Mouse (Mus musculus) embryonic fibroblast, embryonic 13.5 days (primary cell): Measurements from ENCODE around the gene Thy1. TPM values are rescaled to one million over a fixed set of nuclear protein-coding genes. Genes with fewer than 3 reads are reported as not detected.

Source experiments
- H3K27ac ChIP-seq: 2 replicates; pipeline ENCODE4 v1.5.1; 2012; ENCODE audit warnings: low read length, control low read depth, inconsistent platforms; ENCODE audit not compliant: insufficient read depth
- H3K4me1 ChIP-seq: 2 replicates; pipeline ENCODE4 v1.6.1; 2011; ENCODE audit warnings: low read length; ENCODE audit not compliant: control insufficient read depth, insufficient read depth
- H3K4me3 ChIP-seq: 2 replicates; pipeline ENCODE4 v1.5.1; 2011; ENCODE audit warnings: mild to moderate bottlenecking, control low read depth, low read length; ENCODE audit not compliant: insufficient read depth
- CTCF ChIP-seq: IDR thresholded peaks from 2 replicates; pipeline ENCODE4 v1.5.1; 2011; ENCODE audit warnings: mild to moderate bottlenecking, control low read depth, low read length, moderate library complexity, borderline replicate concordance; ENCODE audit not compliant: insufficient read depth
- POLR2A ChIP-seq: IDR thresholded peaks from 2 replicates; pipeline ENCODE4 v1.6.1; 2011; ENCODE audit warnings: low read depth, mild to moderate bottlenecking, control low read depth, low read length, moderate library complexity
- polyA plus RNA-seq: library from polyadenylated mRNA; stranded (reverse); fragments of >200 nt; gene quantifications from 2 replicates; pipeline ENCODE4 v1.2.4, GENCODE M21; 2011; ENCODE audit warnings: low read depth; ENCODE audit not compliant: missing spikeins, insufficient read length

Thy1 gene
- polyA plus RNA-seq, 1 experiment, result 930 TPM

- Histone ChIP-seq H3K4me3 (no peak overlapping the region), H3K27ac (no peak overlapping the region), H3K4me1 (peaks cover 8% of the 10 kb centered on the region)
- TF ChIP-seq POLR2A, result no peak
Observed at GRCm38 (mm10) chr9:44086960-44087359, 43.8 kb downstream of the Thy1 start.

DNA sequence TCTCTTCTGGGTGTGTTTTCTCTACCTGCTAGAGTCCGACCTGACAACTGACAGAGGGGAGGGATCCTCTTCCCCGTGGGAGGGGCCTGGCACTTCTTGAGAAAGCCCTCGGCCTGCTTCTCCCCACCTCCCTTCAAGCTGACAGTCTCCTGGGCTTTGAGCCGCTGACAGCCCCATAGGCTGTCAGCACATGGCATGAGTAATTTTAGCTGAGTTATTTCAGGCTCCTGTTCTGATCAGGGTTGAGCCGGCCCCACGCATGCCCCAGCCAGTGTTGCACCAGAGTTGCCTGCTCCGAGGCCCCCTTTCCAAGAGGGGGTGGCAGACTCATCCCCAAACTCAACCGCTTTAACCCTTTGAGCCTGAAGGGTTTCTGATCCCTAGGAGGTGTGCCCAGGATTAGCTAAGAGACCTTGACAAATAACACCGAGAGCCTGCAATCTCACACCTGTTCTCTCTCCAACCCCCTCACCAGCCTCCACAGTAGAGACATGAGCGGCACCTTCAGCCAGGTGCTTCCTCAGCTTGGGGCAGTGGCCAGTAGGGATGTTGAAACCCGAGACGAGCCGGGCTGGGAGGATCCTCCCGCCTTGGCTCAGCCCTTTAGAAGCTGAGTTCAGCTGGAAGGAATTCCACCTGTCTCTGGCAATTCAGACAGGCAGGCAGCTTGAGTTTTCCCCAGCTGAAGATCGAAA lies 44.7 kb downstream of the Thy1 start:
- no peak overlapping the region for H3K27ac ChIP-seq
- TF ChIP-seq CTCF (no peak), POLR2A (no peak)
- no peak overlapping the region for H3K4me3 ChIP-seq
- peaks cover 8% of the 10 kb centered on the region for H3K4me1 ChIP-seq

GRCm38 (mm10) chr9:44088877-44089608 lies 45.9 kb downstream of the Thy1 start:
- Histone ChIP-seq H3K4me1 (0 out of 2 replicates have a peak, but pooled peaks cover 3% of the 10 kb centered on the region), H3K4me3 (no peak overlapping the region), H3K27ac (no peak overlapping the region)
- TF ChIP-seq POLR2A (no peak), CTCF (no peak)

DNA sequence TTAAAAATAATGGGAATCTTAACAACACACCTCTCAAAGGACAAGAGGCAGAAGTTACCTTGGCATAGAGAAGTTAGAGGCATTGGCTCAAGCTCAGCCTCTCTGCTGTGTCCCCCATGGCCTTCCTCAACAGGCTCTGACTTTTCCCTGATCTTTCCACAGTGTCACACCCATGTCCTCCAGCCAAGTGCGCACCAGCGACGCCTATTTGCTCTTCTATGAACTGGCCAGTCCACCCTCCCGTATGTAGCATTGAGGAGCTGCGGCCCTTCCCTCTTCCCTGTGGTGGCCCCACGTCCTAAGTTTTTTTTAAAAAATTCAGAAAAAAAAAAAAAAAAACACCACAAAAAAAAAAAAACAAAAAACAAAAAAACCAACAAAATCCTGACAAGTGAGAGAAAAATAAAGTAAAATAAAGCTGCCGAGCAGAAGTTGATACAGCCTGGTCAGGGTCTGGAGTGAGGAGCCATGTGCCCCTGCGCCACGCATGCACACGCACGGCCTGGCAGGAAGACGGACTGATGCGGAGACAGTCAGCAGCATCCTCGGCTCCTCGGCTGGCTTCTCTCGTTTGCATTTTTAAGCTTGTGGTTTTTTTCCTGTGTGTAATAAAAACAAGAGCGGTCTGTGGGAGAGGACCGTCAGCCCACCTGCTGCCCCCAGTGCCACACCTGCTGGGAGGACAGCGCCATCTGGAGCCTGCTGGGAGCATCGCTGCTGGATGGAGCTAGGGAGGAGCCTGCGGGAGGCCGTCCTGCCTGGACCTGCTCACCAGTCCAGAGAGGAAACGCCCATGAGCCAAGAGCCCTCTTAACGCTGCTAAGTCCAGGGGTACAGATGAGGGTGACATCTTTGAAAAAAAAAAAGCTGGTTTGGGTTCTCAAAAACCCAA lies 50.7 kb downstream of the Thy1 start:
- Histone ChIP-seq H3K4me1 (no peaks in the 10 kb centered on the region), H3K27ac (no peak overlapping the region), H3K4me3 (no peak overlapping the region)
- TF ChIP-seq POLR2A, result no peak
- TF ChIP-seq CTCF, result peak; percentile 84

- no peak overlapping the region for H3K4me3 ChIP-seq
- no peak overlapping the region for H3K27ac ChIP-seq
- H3K4me1 ChIP-seq, result no peaks in the 10 kb centered on the region
- TF ChIP-seq CTCF, result no peak
- no peak for TF ChIP-seq POLR2A
Observed at GRCm38 (mm10) chr9:44094737-44095136, 51.6 kb downstream of the Thy1 start.

- TF ChIP-seq POLR2A (no peak), CTCF (no peak)
- Histone ChIP-seq H3K4me1 (no peaks in the 10 kb centered on the region), H3K27ac (no peak overlapping the region), H3K4me3 (no peak overlapping the region)
Observed at GRCm38 (mm10) chr9:44095781-44096180, 52.6 kb downstream of the Thy1 start.

- TF ChIP-seq CTCF (no peak), POLR2A (no peak)
- Histone ChIP-seq H3K4me1 (no peaks in the 10 kb centered on the region), H3K27ac (no peak overlapping the region), H3K4me3 (no peak overlapping the region)
Observed at GRCm38 (mm10) chr9:44096536-44096935, 53.4 kb downstream of the Thy1 start.

Other genes with a start within 250 kb of the Thy1 start
- gene Usp2, start 23.6 kb downstream of the Thy1 start, polyA plus RNA-seq, result 6.5 and 6.6 TPM in 2 replicates
- 0.12 TPM in 1 of 2 replicates, not detected in the other for gene Mfrp, start 58.3 kb downstream of the Thy1 start, polyA plus RNA-seq
- gene C1qtnf5, start 63.9 kb downstream of the Thy1 start, polyA plus RNA-seq, result 25.4 and 36.4 TPM in 2 replicates
- gene Gm49380, start 70.1 kb downstream of the Thy1 start, polyA plus RNA-seq, result 0.21 and 0.25 TPM in 2 replicates
- gene Rnf26, start 70.1 kb downstream of the Thy1 start, polyA plus RNA-seq, result 40.2 and 46.0 TPM in 2 replicates
- gene Mcam, start 91.1 kb downstream of the Thy1 start, polyA plus RNA-seq, result 66.4 and 124 TPM in 2 replicates
- gene Cbl, start 190.7 kb downstream of the Thy1 start, polyA plus RNA-seq, result 44.1 and 47.7 TPM in 2 replicates
- gene Ccdc153, start 197.3 kb downstream of the Thy1 start, polyA plus RNA-seq, result not detected in 2 replicates
- gene Pdzd3, start 208.1 kb downstream of the Thy1 start, polyA plus RNA-seq, result not detected in 2 replicates
- gene Nlrx1, start 225.2 kb downstream of the Thy1 start, polyA plus RNA-seq, result 5.9 and 6.6 TPM in 2 replicates
- gene Abcg4, start 245.2 kb downstream of the Thy1 start, polyA plus RNA-seq, result 1.0 and 1.6 TPM in 2 replicates